Mouse (Mus musculus) heart, adult 2 months (tissue): ENCODE results near the gene Phf14.

Experiments used
- CTCF ChIP-seq: fragments of 200-600 bp; IDR thresholded peaks from 2 replicates; pipeline ENCODE4 v1.8.1; 2022; ENCODE audit warnings: antibody characterized with exemption, mild to moderate bottlenecking, moderate library complexity
- POLR2A ChIP-seq: fragments of 200-500 bp; IDR thresholded peaks from 2 replicates; pipeline ENCODE4 v1.6.1; 2011; ENCODE audit warnings: mild to moderate bottlenecking, low read depth, low read length, control low read depth; ENCODE audit not compliant: insufficient read depth

DNA sequence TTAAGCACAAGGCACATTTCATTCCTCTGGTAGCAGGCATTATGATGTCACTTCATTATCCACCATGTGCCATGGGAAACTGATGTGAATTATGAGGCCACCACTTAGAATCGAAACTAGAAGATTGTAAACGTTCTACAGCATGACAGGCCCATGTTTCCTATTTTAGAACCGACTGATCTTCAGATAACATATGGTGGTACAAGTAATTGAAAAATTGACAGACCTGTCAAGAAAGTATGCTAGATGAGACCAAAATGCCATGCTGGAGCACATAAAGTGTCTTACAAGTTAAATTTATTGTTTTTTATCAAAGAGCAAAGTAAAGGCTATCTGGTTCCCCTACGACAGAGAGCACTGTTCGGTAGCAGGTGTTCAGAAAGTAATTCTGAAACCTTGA, 172.8 kb downstream of the Phf14 start:
- no peak for TF ChIP-seq POLR2A
- no peak for TF ChIP-seq CTCF
